Mouse (Mus musculus) heart, postnatal 0 days (tissue): ENCODE measurements around the gene Stk38. TPM values are rescaled to one million over a fixed set of nuclear protein-coding genes. Genes with fewer than 3 reads are reported as not detected.
A peak's percentile ranks its signal among the peaks of the same experiment; 100 is the strongest.
"Not testable (repeated sequence)": the region's sequence is repeated elsewhere in the genome, so short reads cannot be mapped to it uniquely, and the experiment has no call there.

Experiments used
- ATAC-seq: fragments of 200-750 bp; cut with Nextera tagmentation; 2 replicates; pipeline ENCODE4 v1.8.0; 2017; ENCODE audit warnings: low read depth, moderate number of reproducible peaks, moderate library complexity; ENCODE audit not compliant: insufficient read depth
- DNase-seq: peaks from one replicate; pipeline ENCODE4 v3.0.0-alpha.2; 2016; ENCODE audit warnings: low spot score
- H3K27ac ChIP-seq: fragments of 300-500 bp; sonication (generic); 2 replicates; pipeline ENCODE4 v1.5.1; 2014; ENCODE audit warnings: low read depth, mild to moderate bottlenecking
- H3K27me3 ChIP-seq: fragments of 300-500 bp; sonication (generic); 2 replicates; pipeline ENCODE4 v1.6.1; 2014; ENCODE audit warnings: low read length, mixed read lengths; ENCODE audit not compliant: control insufficient read depth, insufficient read depth
- H3K36me3 ChIP-seq: fragments of 300-500 bp; sonication (generic); replicated peaks from 2 replicates; pipeline ENCODE4 v1.6.1; 2014; ENCODE audit warnings: low read length, mixed read lengths; ENCODE audit not compliant: control insufficient read depth, insufficient read depth
- H3K4me1 ChIP-seq: fragments of 300-500 bp; sonication (generic); 2 replicates; pipeline ENCODE4 v1.6.1; 2014; ENCODE audit warnings: antibody characterized with exemption; ENCODE audit not compliant: control insufficient read depth, insufficient read depth
- H3K4me2 ChIP-seq: fragments of 300-500 bp; sonication (generic); 2 replicates; pipeline ENCODE4 v1.6.1; 2014; ENCODE audit warnings: low read depth, mild to moderate bottlenecking, low read length, moderate library complexity
- H3K4me3 ChIP-seq: fragments of 300-500 bp; sonication (generic); 2 replicates; pipeline ENCODE4 v1.5.1; 2014; ENCODE audit warnings: low read depth, low read length
- H3K9ac ChIP-seq: fragments of 300-500 bp; sonication (generic); replicated peaks from 2 replicates; pipeline ENCODE4 v1.6.1; 2014; ENCODE audit warnings: low read depth, low read length, mixed read lengths
- H3K9me3 ChIP-seq: fragments of 300-500 bp; sonication (generic); replicated peaks from 2 replicates; pipeline ENCODE4 v1.6.1; 2016; ENCODE audit warnings: low read length; ENCODE audit not compliant: control insufficient read depth
- CTCF ChIP-seq: IDR thresholded peaks from 2 replicates; pipeline ENCODE4 v1.5.1; 2016; ENCODE audit warnings: antibody characterized with exemption, control low read depth, low read depth
- EP300 ChIP-seq: IDR thresholded peaks from 2 replicates; pipeline ENCODE4 v1.6.1; 2016; ENCODE audit warnings: antibody characterized with exemption, low read depth
- WGBS: fragments of 180-500 bp; shearing (Covaris S2); extraction: QIAGEN DNeasy Blood & Tissue Kit; methylation state at CpG from one replicate; pipeline ENCODE4 v1.1.7; 2014; 5-methylcytosine and 5-hydroxymethylcytosine counted together
- polyA plus RNA-seq: library from polyadenylated mRNA; unstranded; fragments of >200 nt; fragmentation: Nextera tagmentation; extraction: Ambion mirVana; gene quantifications from 2 replicates; pipeline ENCODE4 v1.2.1, GENCODE M21; 2015
- total RNA-seq: library from RNA; depleted of rRNA; stranded (reverse); fragments of >200 nt; gene quantifications from 2 replicates; pipeline ENCODE4 v1.2.3, GENCODE M21; 2014; ENCODE audit warnings: low replicate concordance

The Stk38 gene
- total and polyA plus RNA-seq, 2 experiments from 2014 or later, result 49.8 to 53.7 TPM

GRCm38 (mm10) chr17:29003740-29004139, 4.1 kb downstream of the Stk38 start:
- Histone ChIP-seq H3K27ac (no peak overlapping the region), H3K9me3 (no peaks in the 10 kb centered on the region), H3K27me3 (no peaks in the 10 kb centered on the region), H3K4me2 (no peak overlapping the region), H3K4me1 (0 out of 2 replicates have a peak, but pooled peaks cover 3% of the 10 kb centered on the region), H3K36me3 (peaks cover 22% of the 10 kb centered on the region), H3K4me3 (no peak overlapping the region), H3K9ac (no peak overlapping the region)
- ATAC-seq (no peak), DNase-seq (no peak)
- 51% methylated on average over 1 of the region's 1 CpGs for WGBS
- TF ChIP-seq CTCF, result no peak
- no peak for TF ChIP-seq EP300

GRCm38 (mm10) chr17:29000465-29000864, 7.3 kb downstream of the Stk38 start:
- Histone ChIP-seq H3K9ac (no peak overlapping the region), H3K36me3 (peaks cover 50% of the 10 kb centered on the region), H3K9me3 (no peaks in the 10 kb centered on the region), H3K27ac (no peak overlapping the region), H3K4me3 (no peak overlapping the region), H3K27me3 (no peaks in the 10 kb centered on the region), H3K4me1 (no peaks in the 10 kb centered on the region), H3K4me2 (no peak overlapping the region)
- DNase-seq, result no peak
- WGBS, result 79% methylated on average over 6 of the region's 6 CpGs
- no peak for ATAC-seq
- no peak for TF ChIP-seq EP300
- TF ChIP-seq CTCF, result no peak

GRCm38 (mm10) chr17:28994615-28995014, 13.2 kb downstream of the Stk38 start:
- ATAC-seq (no peak), DNase-seq (no peak)
- no peak overlapping the region for H3K27ac ChIP-seq
- H3K4me1 ChIP-seq, result no peaks in the 10 kb centered on the region
- TF ChIP-seq CTCF (no peak), EP300 (no peak)
- no peak overlapping the region for H3K4me3 ChIP-seq
- no peak overlapping the region for H3K4me2 ChIP-seq
- H3K36me3 ChIP-seq, result peaks cover 58% of the 10 kb centered on the region
- H3K9me3 ChIP-seq, result no peaks in the 10 kb centered on the region
- no peak overlapping the region for H3K9ac ChIP-seq
- 78% methylated on average over 4 of the region's 4 CpGs for WGBS
- H3K27me3 ChIP-seq, result no peaks in the 10 kb centered on the region

GRCm38 (mm10) chr17:28993004-28993403, 14.8 kb downstream of the Stk38 start:
- H3K4me3 ChIP-seq, H3K9me3 ChIP-seq, DNase-seq, ATAC-seq, H3K4me2 ChIP-seq, H3K27me3 ChIP-seq, H3K4me1 ChIP-seq, H3K9ac ChIP-seq, H3K27ac ChIP-seq: not testable (repeated sequence)
- H3K36me3 ChIP-seq, result peaks cover 55% of the 10 kb centered on the region
- 100% methylated on average over 1 of the region's 1 CpGs for WGBS

- peak; percentile 36 for DNase-seq
- Histone ChIP-seq H3K9me3 (no peaks in the 10 kb centered on the region), H3K9ac (no peak overlapping the region), H3K4me1 (no peaks in the 10 kb centered on the region), H3K27ac (no peak overlapping the region), H3K4me3 (no peak overlapping the region), H3K4me2 (no peak overlapping the region), H3K27me3 (no peaks in the 10 kb centered on the region), H3K36me3 (peaks cover 53% of the 10 kb centered on the region)
- TF ChIP-seq EP300, result no peak
- no peak for TF ChIP-seq CTCF
- no peak for ATAC-seq
- 23% methylated on average over 7 of the region's 7 CpGs for WGBS
Measured at GRCm38 (mm10) chr17:28992105-28992504, 15.7 kb downstream of the Stk38 start.

- Histone ChIP-seq H3K27ac (no peak overlapping the region), H3K27me3 (no peaks in the 10 kb centered on the region), H3K4me1 (no peaks in the 10 kb centered on the region), H3K4me2 (no peak overlapping the region), H3K9me3 (no peaks in the 10 kb centered on the region), H3K4me3 (no peak overlapping the region), H3K36me3 (peaks cover 54% of the 10 kb centered on the region), H3K9ac (no peak overlapping the region)
- no peak for TF ChIP-seq CTCF
- no peak for TF ChIP-seq EP300
- DNase-seq (no peak), ATAC-seq (no peak)
- 71% methylated on average over 9 of the region's 9 CpGs for WGBS
Measured at GRCm38 (mm10) chr17:28991286-28991685, 16.5 kb downstream of the Stk38 start.
